Mouse (Mus musculus): ENCODE measurements at regions not wholly inside any gene's neighbourhood (a gene's known extent, or its start where the extent isn't known, plus 50 kb on each side); places are given as distances from the start of the nearest gene placed in this dataset.

DNA sequence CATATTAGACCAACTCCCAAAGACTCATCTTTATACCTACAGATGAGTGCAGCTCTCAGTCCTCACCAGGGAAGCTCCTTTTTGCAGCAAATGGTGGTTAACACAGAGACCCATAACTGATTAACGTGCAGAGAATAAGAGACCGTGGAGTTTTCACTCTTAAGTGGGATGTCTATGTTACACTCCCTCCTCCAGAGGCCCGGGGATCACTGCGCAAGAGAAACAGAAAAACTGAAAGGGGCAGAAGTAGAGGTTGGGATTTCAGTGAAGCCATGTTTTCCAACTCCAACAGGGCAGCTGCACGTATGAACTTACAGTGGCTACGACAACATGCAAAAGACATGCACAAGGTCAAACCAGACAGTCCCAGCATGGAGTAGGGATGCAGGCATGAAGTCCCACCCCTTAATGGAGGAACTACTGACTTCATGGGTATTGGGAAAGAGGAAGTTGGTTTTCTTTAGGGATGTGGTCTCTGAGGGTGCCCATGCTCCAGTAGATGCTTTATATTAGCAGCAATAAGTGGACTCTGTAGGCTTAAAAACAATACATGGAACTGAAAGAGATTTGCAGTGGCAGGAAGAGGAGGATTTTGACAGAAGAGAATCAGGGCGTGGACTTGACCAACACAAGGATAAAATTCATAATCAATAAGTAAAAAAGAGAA is 80.8 kb upstream of the Rai14 start:
- no peak for TF ChIP-seq REST (IDR thresholded peaks at IDR 0.05; ENCODE audit: insufficient read depth, insufficient read length)
- no peak for TF ChIP-seq MYOD1 (IDR thresholded peaks at IDR 0.05; ENCODE audit: control insufficient read depth in 1 of 3, insufficient read length in 2 of 3, low read depth in 2 of 3)
- no peak for TF ChIP-seq TCF3 (IDR thresholded peaks at IDR 0.05; ENCODE audit: insufficient read length, low read depth)
- Histone ChIP-seq H3ac (ENCODE audit: control insufficient read depth, insufficient read length) (no peak overlapping the region), H3K4me2 (ENCODE audit: low read depth) (no peak overlapping the region), H3K4me3 (no peak overlapping the region), H3K79me2 (ENCODE audit: control insufficient read depth, insufficient read depth) (no peaks in the 10 kb centered on the region), H3K27me3 (ENCODE audit: control insufficient read depth, insufficient read depth, insufficient read length) (no peaks in the 10 kb centered on the region), H3K36me3 (ENCODE audit: control insufficient read depth, insufficient read depth) (no peaks in the 10 kb centered on the region)

- no peaks in the 10 kb centered on the region for H3K27me3 ChIP-seq (ENCODE audit: control insufficient read depth, insufficient read depth, insufficient read length)
- TF ChIP-seq REST (IDR thresholded peaks at IDR 0.05; ENCODE audit: insufficient read depth, insufficient read length) (no peak), CEBPB (IDR thresholded peaks at IDR 0.05; ENCODE audit: insufficient read depth, poor library complexity, severe bottlenecking) (no peak), USF1 (IDR thresholded peaks at IDR 0.05; ENCODE audit: low read depth) (no peak), SRF (IDR thresholded peaks at IDR 0.05; ENCODE audit: control insufficient read depth, insufficient read length, low read depth) (no peak), POLR2AphosphoS2 (IDR thresholded peaks at IDR 0.05; ENCODE audit: insufficient read length, low read depth) (no peak), TCF12 (IDR thresholded peaks at IDR 0.05; ENCODE audit: insufficient read depth, poor library complexity, severe bottlenecking) (no peak), TCF3 (IDR thresholded peaks at IDR 0.05; ENCODE audit: insufficient read length, low read depth) (no peak), POLR2A (IDR thresholded peaks at IDR 0.05; ENCODE audit: insufficient read length, low read depth) (no peak), MAX (IDR thresholded peaks at IDR 0.05; ENCODE audit: low read depth) (no peak), MYOD1 (IDR thresholded peaks at IDR 0.05; ENCODE audit: control insufficient read depth in 1 of 3, insufficient read length in 2 of 3, low read depth in 2 of 3) (no peak), E2F4 (IDR thresholded peaks at IDR 0.05; ENCODE audit: insufficient read depth) (no peak)
- no peaks in the 10 kb centered on the region for H3K36me3 ChIP-seq (ENCODE audit: control insufficient read depth, insufficient read depth)
- H3K79me2 ChIP-seq (ENCODE audit: control insufficient read depth, insufficient read depth), result no peaks in the 10 kb centered on the region
- H3ac ChIP-seq (ENCODE audit: control insufficient read depth, insufficient read length), result no peak overlapping the region
- H3K4me3 ChIP-seq, result no peak overlapping the region
- H3K4me2 ChIP-seq (ENCODE audit: low read depth), result no peak overlapping the region
Measured at GRCm38 (mm10) chr15:10799656-10800055, 85.2 kb upstream of the Rai14 start.

DNA sequence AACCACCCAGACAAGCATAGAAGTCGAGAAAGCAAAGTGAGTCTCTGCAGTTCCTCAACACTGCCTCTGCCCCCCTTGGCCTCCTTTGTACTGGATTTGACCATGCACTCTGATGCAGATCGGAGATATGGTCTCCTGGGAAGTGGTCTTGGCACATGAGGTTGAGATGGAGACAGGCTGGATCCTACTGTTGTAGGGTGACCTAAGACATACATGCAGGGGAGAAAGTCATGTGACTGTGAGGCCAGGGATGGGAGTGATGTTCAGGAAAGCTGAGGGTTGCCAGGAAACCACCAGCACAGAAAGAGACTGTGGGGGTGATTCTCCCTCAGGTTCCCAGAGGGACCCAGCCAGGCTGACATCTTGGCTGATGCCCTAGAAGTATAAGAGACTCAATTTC is 99.8 kb upstream of the Rai14 start:
- Histone ChIP-seq H3K27me3 (ENCODE audit: control insufficient read depth, insufficient read depth, insufficient read length) (no peaks in the 10 kb centered on the region), H3K79me2 (ENCODE audit: control insufficient read depth, insufficient read depth) (no peaks in the 10 kb centered on the region), H3K4me2 (ENCODE audit: low read depth) (peak overlapping the region; percentile 81), H3K36me3 (ENCODE audit: control insufficient read depth, insufficient read depth) (no peaks in the 10 kb centered on the region), H3ac (ENCODE audit: control insufficient read depth, insufficient read length) (no peak overlapping the region), H3K4me3 (peak overlapping the region; percentile 12)
- no peak for TF ChIP-seq TCF3 (IDR thresholded peaks at IDR 0.05; ENCODE audit: insufficient read length, low read depth)
- peak; percentile 76 for TF ChIP-seq USF1 (IDR thresholded peaks at IDR 0.05; ENCODE audit: low read depth)

GRCm38 (mm10) chr15:10814709-10815108 is 100.3 kb upstream of the Rai14 start:
- TF ChIP-seq USF1 (IDR thresholded peaks at IDR 0.05; ENCODE audit: low read depth), result no peak
- TF ChIP-seq MAX (IDR thresholded peaks at IDR 0.05; ENCODE audit: low read depth), result no peak
- peak in 1 of 3 experiments; percentile 54 for TF ChIP-seq MYOD1 (IDR thresholded peaks at IDR 0.05; ENCODE audit: control insufficient read depth in 1 of 3, insufficient read length in 2 of 3, low read depth in 2 of 3)
- TF ChIP-seq CEBPB (IDR thresholded peaks at IDR 0.05; ENCODE audit: insufficient read depth, poor library complexity, severe bottlenecking), result peak; percentile 80
- TF ChIP-seq REST (IDR thresholded peaks at IDR 0.05; ENCODE audit: insufficient read depth, insufficient read length), result no peak
- no peak for TF ChIP-seq MYOG (IDR thresholded peaks at IDR 0.05; ENCODE audit: control insufficient read depth in 1 of 3, insufficient read depth in 1 of 3, insufficient read length in 2 of 3, low read depth in 2 of 3)
- TF ChIP-seq TCF12 (IDR thresholded peaks at IDR 0.05; ENCODE audit: insufficient read depth, poor library complexity, severe bottlenecking), result no peak
- TF ChIP-seq E2F4 (IDR thresholded peaks at IDR 0.05; ENCODE audit: insufficient read depth), result no peak
- peak; percentile 32 for TF ChIP-seq POLR2A (IDR thresholded peaks at IDR 0.05; ENCODE audit: insufficient read length, low read depth)
- TF ChIP-seq TCF3 (IDR thresholded peaks at IDR 0.05; ENCODE audit: insufficient read length, low read depth), result no peak
- no peak for TF ChIP-seq SRF (IDR thresholded peaks at IDR 0.05; ENCODE audit: control insufficient read depth, insufficient read length, low read depth)
- TF ChIP-seq POLR2AphosphoS2 (IDR thresholded peaks at IDR 0.05; ENCODE audit: insufficient read length, low read depth), result no peak
- Histone ChIP-seq H3K36me3 (ENCODE audit: control insufficient read depth, insufficient read depth) (no peaks in the 10 kb centered on the region), H3K79me2 (ENCODE audit: control insufficient read depth, insufficient read depth) (no peaks in the 10 kb centered on the region), H3K4me2 (ENCODE audit: low read depth) (peak overlapping the region; percentile 81), H3K4me3 (peak overlapping the region; percentile 12), H3K27me3 (ENCODE audit: control insufficient read depth, insufficient read depth, insufficient read length) (no peaks in the 10 kb centered on the region), H3ac (ENCODE audit: control insufficient read depth, insufficient read length) (no peak overlapping the region)

- Histone ChIP-seq H3K4me2 (ENCODE audit: low read depth) (peak overlapping the region; percentile 81), H3K27me3 (ENCODE audit: control insufficient read depth, insufficient read depth, insufficient read length) (no peaks in the 10 kb centered on the region), H3K79me2 (ENCODE audit: control insufficient read depth, insufficient read depth) (no peaks in the 10 kb centered on the region), H3K4me3 (peak overlapping the region; percentile 12), H3ac (ENCODE audit: control insufficient read depth, insufficient read length) (no peak overlapping the region), H3K36me3 (ENCODE audit: control insufficient read depth, insufficient read depth) (no peaks in the 10 kb centered on the region)
- no peak for TF ChIP-seq TCF3 (IDR thresholded peaks at IDR 0.05; ENCODE audit: insufficient read length, low read depth)
- TF ChIP-seq REST (IDR thresholded peaks at IDR 0.05; ENCODE audit: insufficient read depth, insufficient read length), result no peak
- no peak for TF ChIP-seq SRF (IDR thresholded peaks at IDR 0.05; ENCODE audit: control insufficient read depth, insufficient read length, low read depth)
- no peak for TF ChIP-seq USF1 (IDR thresholded peaks at IDR 0.05; ENCODE audit: low read depth)
Measured at GRCm38 (mm10) chr15:10816213-10816621, 101.8 kb upstream of the Rai14 start.

Measured in myocyte (in vitro differentiated cells).